Mouse (Mus musculus): ENCODE results near the gene Etv6. TPM values are rescaled to one million over a fixed set of nuclear protein-coding genes. Genes with fewer than 3 reads are reported as not detected.
A peak's percentile ranks its signal among the peaks of the same experiment; 100 is the strongest.

Etv6 gene
- polyA plus RNA-seq, 1 experiment: 25.8 TPM

- H3K27ac ChIP-seq (ENCODE audit: insufficient read depth, low read length): no peak overlapping the region
- TF ChIP-seq POLR2A (IDR thresholded peaks at IDR 0.05; ENCODE audit: low read depth, low read length): no peak
- TF ChIP-seq CTCF (IDR thresholded peaks at IDR 0.05; ENCODE audit: borderline replicate concordance, insufficient read depth, low read length): no peak
- H3K4me1 ChIP-seq (ENCODE audit: control insufficient read depth, insufficient read depth, low read length): peaks cover 10% of the 10 kb centered on the region
- no peak overlapping the region for H3K4me3 ChIP-seq (ENCODE audit: insufficient read depth, low read length)
Measured at GRCm38 (mm10) chr6:134141616-134142165, 106.2 kb downstream of the Etv6 start.

- TF ChIP-seq POLR2A (IDR thresholded peaks at IDR 0.05; ENCODE audit: low read depth, low read length): no peak
- TF ChIP-seq CTCF (IDR thresholded peaks at IDR 0.05; ENCODE audit: borderline replicate concordance, insufficient read depth, low read length): no peak
Measured at GRCm38 (mm10) chr6:134142700-134143099, 107.2 kb downstream of the Etv6 start.

GRCm38 (mm10) chr6:134143649-134144097 lies 108.2 kb downstream of the Etv6 start:
- TF ChIP-seq CTCF (IDR thresholded peaks at IDR 0.05; ENCODE audit: borderline replicate concordance, insufficient read depth, low read length) (no peak), POLR2A (IDR thresholded peaks at IDR 0.05; ENCODE audit: low read depth, low read length) (no peak)
- Histone ChIP-seq H3K4me3 (ENCODE audit: insufficient read depth, low read length) (no peak overlapping the region), H3K4me1 (ENCODE audit: control insufficient read depth, insufficient read depth, low read length) (peaks cover 10% of the 10 kb centered on the region), H3K27ac (ENCODE audit: insufficient read depth, low read length) (no peak overlapping the region)

More at GRCm38 (mm10) chr6:134142700-134143099, 107.2 kb downstream of the Etv6 start:
- H3K27ac ChIP-seq (ENCODE audit: insufficient read depth, low read length): no peak overlapping the region
- peaks cover 10% of the 10 kb centered on the region for H3K4me1 ChIP-seq (ENCODE audit: control insufficient read depth, insufficient read depth, low read length)
- no peak overlapping the region for H3K4me3 ChIP-seq (ENCODE audit: insufficient read depth, low read length)

GRCm38 (mm10) chr6:134144231-134145130 lies 109.0 kb downstream of the Etv6 start:
- H3K4me1 ChIP-seq (ENCODE audit: control insufficient read depth, insufficient read depth, low read length): peaks cover 10% of the 10 kb centered on the region
- H3K27ac ChIP-seq (ENCODE audit: insufficient read depth, low read length): no peak overlapping the region
- no peak for TF ChIP-seq CTCF (IDR thresholded peaks at IDR 0.05; ENCODE audit: borderline replicate concordance, insufficient read depth, low read length)
- TF ChIP-seq POLR2A (IDR thresholded peaks at IDR 0.05; ENCODE audit: low read depth, low read length): no peak
- H3K4me3 ChIP-seq (ENCODE audit: insufficient read depth, low read length): no peak overlapping the region

GRCm38 (mm10) chr6:134147596-134148442 lies 112.3 kb downstream of the Etv6 start:
- no peak for TF ChIP-seq CTCF (IDR thresholded peaks at IDR 0.05; ENCODE audit: borderline replicate concordance, insufficient read depth, low read length)
- TF ChIP-seq POLR2A (IDR thresholded peaks at IDR 0.05; ENCODE audit: low read depth, low read length): no peak
- Histone ChIP-seq H3K4me3 (ENCODE audit: insufficient read depth, low read length) (no peak overlapping the region), H3K4me1 (ENCODE audit: control insufficient read depth, insufficient read depth, low read length) (peaks cover 19% of the 10 kb centered on the region), H3K27ac (ENCODE audit: insufficient read depth, low read length) (no peak overlapping the region)

GRCm38 (mm10) chr6:134148443-134148942 lies 113.0 kb downstream of the Etv6 start:
- peaks cover 14% of the 10 kb centered on the region for H3K4me1 ChIP-seq (ENCODE audit: control insufficient read depth, insufficient read depth, low read length)
- H3K27ac ChIP-seq (ENCODE audit: insufficient read depth, low read length): no peak overlapping the region
- H3K4me3 ChIP-seq (ENCODE audit: insufficient read depth, low read length): no peak overlapping the region
- TF ChIP-seq CTCF (IDR thresholded peaks at IDR 0.05; ENCODE audit: borderline replicate concordance, insufficient read depth, low read length): no peak
- no peak for TF ChIP-seq POLR2A (IDR thresholded peaks at IDR 0.05; ENCODE audit: low read depth, low read length)

GRCm38 (mm10) chr6:134149606-134150005 lies 114.1 kb downstream of the Etv6 start:
- H3K4me3 ChIP-seq (ENCODE audit: insufficient read depth, low read length): no peak overlapping the region
- peaks cover 10% of the 10 kb centered on the region for H3K4me1 ChIP-seq (ENCODE audit: control insufficient read depth, insufficient read depth, low read length)
- TF ChIP-seq POLR2A (IDR thresholded peaks at IDR 0.05; ENCODE audit: low read depth, low read length): no peak
- no peak for TF ChIP-seq CTCF (IDR thresholded peaks at IDR 0.05; ENCODE audit: borderline replicate concordance, insufficient read depth, low read length)

GRCm38 (mm10) chr6:134151022-134151680 lies 115.7 kb downstream of the Etv6 start:
- Histone ChIP-seq H3K4me3 (ENCODE audit: insufficient read depth, low read length) (no peak overlapping the region), H3K4me1 (ENCODE audit: control insufficient read depth, insufficient read depth, low read length) (peaks cover 10% of the 10 kb centered on the region), H3K27ac (ENCODE audit: insufficient read depth, low read length) (peak overlapping the region; percentile 90)
- TF ChIP-seq CTCF (IDR thresholded peaks at IDR 0.05; ENCODE audit: borderline replicate concordance, insufficient read depth, low read length): no peak

More at GRCm38 (mm10) chr6:134149606-134150005, 114.1 kb downstream of the Etv6 start:
- H3K27ac ChIP-seq (ENCODE audit: insufficient read depth, low read length): no peak overlapping the region
